Mouse (Mus musculus) lung, embryonic 14.5 days (tissue): Measurements from ENCODE around the gene Amigo1. TPM values are rescaled to one million over a fixed set of nuclear protein-coding genes. Genes with fewer than 3 reads are reported as not detected.

Experiments used
- ATAC-seq: fragments of 200-750 bp; cut with Nextera tagmentation; 2 replicates; pipeline ENCODE4 v1.8.0; 2017; ENCODE audit warnings: mild to moderate bottlenecking, moderate TSS enrichment, moderate library complexity; ENCODE audit not compliant: insufficient read depth
- DNase-seq: peaks from one replicate; pipeline ENCODE4 v3.0.0-alpha.2; 2015
- H3K27ac ChIP-seq: fragments of 300-500 bp; sonication (generic); 2 replicates; pipeline ENCODE4 v1.5.1; 2014; ENCODE audit warnings: low read depth, mild to moderate bottlenecking, moderate library complexity
- H3K27me3 ChIP-seq: fragments of 300-500 bp; sonication (generic); 2 replicates; pipeline ENCODE4 v1.6.1; 2014; ENCODE audit warnings: low read length, control low read depth; ENCODE audit not compliant: insufficient read depth
- H3K36me3 ChIP-seq: fragments of 300-500 bp; sonication (generic); 2 replicates; pipeline ENCODE4 v1.6.1; 2014; ENCODE audit warnings: control low read depth; ENCODE audit not compliant: insufficient read depth
- H3K4me1 ChIP-seq: fragments of 300-500 bp; sonication (generic); 2 replicates; pipeline ENCODE4 v1.6.1; 2014; ENCODE audit warnings: antibody characterized with exemption, control low read depth; ENCODE audit not compliant: insufficient read depth
- H3K4me2 ChIP-seq: fragments of 300-500 bp; sonication (generic); 2 replicates; pipeline ENCODE4 v1.6.1; 2014; ENCODE audit warnings: mild to moderate bottlenecking
- H3K4me3 ChIP-seq: fragments of 300-500 bp; sonication (generic); 2 replicates; pipeline ENCODE4 v1.5.1; 2014; ENCODE audit warnings: low read depth, low read length
- H3K9ac ChIP-seq: fragments of 300-500 bp; sonication (generic); 2 replicates; pipeline ENCODE4 v1.6.1; 2014
- H3K9me3 ChIP-seq: fragments of 300-500 bp; sonication (generic); 2 replicates; pipeline ENCODE4 v1.6.1; 2016; ENCODE audit warnings: low read depth, low read length, control low read depth
- CTCF ChIP-seq: IDR thresholded peaks from 2 replicates; pipeline ENCODE4 v1.5.1; 2016; ENCODE audit warnings: antibody characterized with exemption, low read depth
- WGBS: fragments of 180-500 bp; shearing (Covaris S2); extraction: QIAGEN DNeasy Blood & Tissue Kit; methylation state at CpG from one replicate; pipeline ENCODE4 v1.1.7; 2014; 5-methylcytosine and 5-hydroxymethylcytosine counted together
- polyA plus RNA-seq: library from polyadenylated mRNA; unstranded; fragments of >200 nt; fragmentation: Nextera tagmentation; extraction: Ambion mirVana; gene quantifications from 2 replicates; pipeline ENCODE4 v1.2.1, GENCODE M21; 2014

Amigo1 gene
- polyA plus RNA-seq, 1 experiment from 2014 or later = 2.1 TPM

DNA sequence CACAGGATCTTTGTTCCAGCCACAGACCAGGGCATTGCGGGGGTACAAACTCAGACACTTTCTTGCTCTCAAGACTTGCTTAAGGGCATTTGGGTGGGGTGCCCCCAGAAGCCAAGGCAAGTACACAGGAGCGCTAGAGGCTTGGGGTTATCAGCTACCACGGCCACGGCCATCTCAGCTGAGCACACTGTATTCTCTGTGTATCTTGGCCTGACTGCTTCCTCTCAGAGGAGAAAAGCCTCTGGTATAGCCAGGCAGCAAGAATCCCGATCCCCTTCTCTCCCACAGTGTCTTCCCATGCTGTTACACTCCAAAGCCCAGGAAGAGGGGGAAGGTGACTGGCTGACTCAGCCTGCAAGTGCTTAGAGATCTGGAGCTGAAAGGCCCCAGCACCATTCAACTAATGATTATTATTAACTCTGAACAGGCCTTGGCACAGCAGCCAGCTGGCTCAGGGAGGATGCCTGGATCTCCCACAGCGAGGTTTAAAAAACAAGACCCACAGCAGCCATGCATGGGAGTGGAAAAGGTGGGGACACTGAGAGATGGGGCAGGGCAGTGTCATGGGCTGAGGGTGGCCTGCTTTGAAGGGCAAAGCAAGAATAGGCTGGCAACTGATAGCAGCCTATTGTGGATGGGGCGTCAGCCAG, 9.9 kb downstream of the Amigo1 start:
- Histone ChIP-seq H3K27ac (no peak overlapping the region), H3K27me3 (no peaks in the 10 kb centered on the region), H3K36me3 (no peaks in the 10 kb centered on the region; the same call in 1 of the 2 replicates), H3K9ac (no peak overlapping the region), H3K4me2 (no peak overlapping the region), H3K4me1 (peaks cover 5% of the 10 kb centered on the region), H3K9me3 (no peaks in the 10 kb centered on the region), H3K4me3 (no peak overlapping the region)
- no peak for TF ChIP-seq CTCF
- ATAC-seq (no peak), DNase-seq (no peak)
- WGBS = 75% methylated on average over 7 of the region's 7 CpGs

DNA sequence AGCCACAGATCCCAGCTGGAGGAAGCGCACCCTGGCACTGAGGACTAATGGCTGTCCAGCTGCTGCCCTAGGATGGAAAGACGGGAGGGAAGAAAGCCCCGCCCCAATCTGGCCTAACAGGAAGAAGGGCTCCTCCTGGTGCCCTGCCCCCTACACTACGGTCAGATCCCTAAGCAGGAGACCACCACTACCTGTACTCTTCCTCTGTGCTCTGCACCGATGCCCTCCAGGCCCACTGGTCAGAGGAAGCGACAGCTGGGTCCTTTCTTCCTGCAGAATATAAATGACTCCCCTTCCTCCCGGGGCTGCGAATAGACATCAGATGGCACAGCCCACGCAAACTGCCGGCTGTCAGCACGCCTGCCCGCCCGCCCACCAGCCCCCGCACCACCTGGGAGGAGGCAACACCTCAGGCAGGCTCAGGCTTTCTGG, 10.9 kb downstream of the Amigo1 start:
- DNase-seq (peak; percentile 77), ATAC-seq (0 out of 2 replicates have a peak, but pooled peaks have one; percentile 7)
- H3K4me1 ChIP-seq = peaks cover 5% of the 10 kb centered on the region
- WGBS = 11% methylated on average over 14 of the region's 14 CpGs
- H3K36me3 ChIP-seq = peaks cover 3% of the 10 kb centered on the region; the same call in 1 of the 2 replicates
- peak; percentile 40 for TF ChIP-seq CTCF
- H3K9me3 ChIP-seq = no peaks in the 10 kb centered on the region
- H3K4me3 ChIP-seq = no peak overlapping the region
- H3K4me2 ChIP-seq = peak overlapping the region; percentile 43
- H3K27me3 ChIP-seq = no peaks in the 10 kb centered on the region
- H3K9ac ChIP-seq = peak overlapping the region; percentile 13; the same call in 1 of the 2 replicates
- H3K27ac ChIP-seq = no peak overlapping the region

DNA sequence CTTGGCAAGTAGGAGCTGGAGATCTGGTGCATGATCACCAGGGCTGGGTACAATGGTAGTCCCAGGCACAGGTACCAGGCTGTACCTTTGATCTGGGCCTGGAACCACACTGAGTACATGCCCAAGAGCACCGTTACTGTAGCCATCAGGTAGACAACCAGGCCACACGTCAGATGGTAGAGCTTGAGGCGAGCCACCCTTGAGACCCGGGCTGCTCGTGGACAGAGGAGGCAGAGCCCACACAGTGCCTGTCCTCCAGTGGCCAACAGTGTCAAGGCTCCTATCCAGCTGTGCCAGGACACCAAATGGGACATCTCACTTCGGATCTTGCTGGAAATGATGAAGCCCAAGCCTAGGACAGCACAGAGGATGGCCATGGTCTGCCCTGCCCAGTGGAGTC, 13.1 kb downstream of the Amigo1 start:
- Histone ChIP-seq H3K4me3 (no peak overlapping the region), H3K9me3 (no peaks in the 10 kb centered on the region), H3K36me3 (peaks cover 17% of the 10 kb centered on the region), H3K27me3 (no peaks in the 10 kb centered on the region), H3K27ac (no peak overlapping the region), H3K4me2 (peak overlapping the region; percentile 63; the same call in 1 of the 2 replicates), H3K9ac (no peak overlapping the region; the same call in 1 of the 2 replicates), H3K4me1 (peaks cover 5% of the 10 kb centered on the region)
- TF ChIP-seq CTCF = no peak
- WGBS = 90% methylated on average over 6 of the region's 6 CpGs
- ATAC-seq (no peak), DNase-seq (no peak)

DNA sequence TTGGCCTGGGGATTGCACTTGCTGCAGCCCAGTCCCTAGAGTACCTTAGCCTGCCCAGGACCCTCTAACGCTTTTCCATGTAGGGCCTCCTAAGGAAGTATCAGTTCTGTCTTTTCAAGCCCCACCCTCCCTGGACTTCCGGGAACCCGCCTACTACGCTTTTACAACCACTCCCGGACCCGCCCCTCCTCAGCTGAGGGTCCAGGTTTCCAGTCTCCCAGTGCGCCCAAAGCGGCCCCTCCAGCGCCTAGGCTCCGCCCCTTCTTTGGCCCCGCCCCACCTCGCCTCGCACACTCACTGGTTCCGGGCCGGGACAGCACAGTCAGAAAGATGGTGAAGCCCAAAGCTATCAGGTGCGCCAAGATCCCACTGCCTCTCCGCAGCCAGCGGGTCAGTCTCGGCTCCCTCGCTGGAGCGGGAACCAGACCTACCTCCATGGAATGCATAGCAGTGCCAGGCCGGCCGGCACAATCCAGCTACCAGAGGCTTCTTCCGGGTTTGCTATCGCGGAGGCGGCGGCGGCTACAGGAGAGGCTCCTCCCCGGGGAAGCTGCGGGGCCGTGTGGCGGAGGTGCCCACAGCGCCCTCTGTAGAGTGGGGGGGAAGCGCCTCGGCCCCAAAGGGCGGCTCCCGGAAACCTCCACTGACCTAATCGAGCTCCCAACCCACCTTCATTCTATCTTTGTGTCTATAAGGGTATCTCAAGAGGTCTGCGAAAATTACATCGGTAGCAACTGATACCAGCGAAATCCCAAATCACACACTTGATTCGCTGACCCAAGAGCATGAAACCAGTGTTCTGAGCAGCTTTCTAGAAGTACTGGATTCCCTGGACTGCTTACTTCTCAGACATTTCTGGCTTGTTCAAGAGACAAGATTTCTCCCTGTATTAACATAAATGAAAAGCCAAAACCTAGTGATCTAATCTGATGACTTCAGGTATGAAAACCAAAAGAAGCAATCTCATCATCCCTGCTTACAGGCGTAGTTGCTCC, 14.5 kb downstream of the Amigo1 start, which contains the start of gene Cyb561d1:
TSS of gene Cyb561d1 (minus strand) at position 884 of the 995 bp plus-strand sequence.
- peak within 1 kb of the TSS; percentile 63 for H3K4me2 ChIP-seq
- peak within 1 kb of the TSS; percentile 56 for H3K9ac ChIP-seq
- peaks cover 28% of the 10 kb centered on the region for H3K36me3 ChIP-seq
- peak within 1 kb of the TSS; percentile 62 for H3K4me3 ChIP-seq
- peak within 1 kb of the TSS; percentile 87 for H3K27ac ChIP-seq
- ATAC-seq (peak; percentile 93), DNase-seq (peak; percentile 95)
- TF ChIP-seq CTCF = peak; percentile 63
- H3K27me3 ChIP-seq = no peaks in the 10 kb centered on the region
- no peaks in the 10 kb centered on the region for H3K9me3 ChIP-seq
- 3% methylated on average over 44 of the region's 44 CpGs for WGBS
- H3K4me1 ChIP-seq = peaks cover 5% of the 10 kb centered on the region

DNA sequence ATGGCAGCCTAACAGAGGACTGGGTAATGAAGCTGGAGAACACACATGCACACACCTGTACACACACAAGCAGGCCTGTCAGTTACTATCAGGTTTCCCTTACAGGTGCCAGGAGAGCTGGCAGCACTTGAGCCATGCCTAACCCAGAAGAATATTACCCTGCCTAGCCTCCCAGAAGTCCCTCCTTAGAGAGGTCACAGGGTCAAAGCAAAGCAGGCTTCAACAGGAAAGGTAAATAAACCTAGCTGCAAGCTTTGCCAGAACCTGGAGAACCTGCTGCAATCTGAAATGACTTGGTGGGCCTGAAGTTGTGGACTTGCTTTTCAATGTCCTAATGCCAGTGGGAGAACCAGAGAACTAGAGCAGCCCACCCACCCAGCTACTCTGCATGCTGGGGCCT, 16.4 kb downstream of the Amigo1 start:
- H3K9ac ChIP-seq = no peak overlapping the region
- H3K4me3 ChIP-seq = no peak overlapping the region
- no peak overlapping the region for H3K4me2 ChIP-seq
- 0 out of 2 replicates have a peak overlapping the region, but pooled peaks have one; percentile 47 for H3K27ac ChIP-seq
- H3K27me3 ChIP-seq = no peaks in the 10 kb centered on the region
- no peaks in the 10 kb centered on the region for H3K9me3 ChIP-seq
- peak; percentile 37 for DNase-seq
- ATAC-seq = no peak
- H3K36me3 ChIP-seq = peaks cover 42% of the 10 kb centered on the region
- no peaks in the 10 kb centered on the region; the same call in 1 of the 2 replicates for H3K4me1 ChIP-seq
- no peak for TF ChIP-seq CTCF

DNA sequence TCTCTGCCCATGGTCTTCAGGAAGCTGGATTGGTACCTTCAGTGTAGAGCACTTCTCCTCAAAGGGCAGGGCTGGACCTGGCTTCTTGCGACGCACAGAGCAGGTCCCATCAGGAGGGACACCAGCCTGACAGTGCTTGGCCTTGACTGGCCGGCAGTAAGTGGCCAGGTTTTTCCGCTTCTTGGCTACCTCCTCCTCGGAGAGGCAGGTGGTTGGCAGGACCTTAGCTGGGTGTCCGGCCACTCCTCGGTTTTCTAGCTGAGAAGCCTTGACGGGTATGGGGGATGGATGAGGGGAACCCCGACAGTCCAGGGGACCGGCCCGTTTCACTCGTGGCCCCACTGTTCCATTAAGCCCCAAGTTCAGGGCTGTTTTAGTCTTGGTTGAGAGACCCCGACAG, 17.1 kb downstream of the Amigo1 start:
- TF ChIP-seq CTCF = no peak
- no peak overlapping the region for H3K4me3 ChIP-seq
- no peaks in the 10 kb centered on the region; the same call in 1 of the 2 replicates for H3K4me1 ChIP-seq
- WGBS = 85% methylated on average over 13 of the region's 13 CpGs
- H3K27ac ChIP-seq = peak overlapping the region; percentile 47; the same call in 1 of the 2 replicates
- H3K36me3 ChIP-seq = peaks cover 44% of the 10 kb centered on the region
- H3K27me3 ChIP-seq = no peaks in the 10 kb centered on the region
- H3K9me3 ChIP-seq = no peaks in the 10 kb centered on the region
- no peak overlapping the region for H3K9ac ChIP-seq
- no peak overlapping the region for H3K4me2 ChIP-seq
- ATAC-seq (no peak), DNase-seq (no peak)
